Mouse (Mus musculus) CH12.LX (cell line): Measurements from ENCODE around the gene Dtnb. TPM values are rescaled to one million over a fixed set of nuclear protein-coding genes. Genes with fewer than 3 reads are reported as not detected.

Experiments used
- DNase-seq: peaks from one replicate; pipeline ENCODE4 v3.0.0-alpha.2; 2013; ENCODE audit errors: extremely low read depth
- H3K27ac ChIP-seq: 2 replicates; pipeline ENCODE4 v1.5.1; 2012; ENCODE audit warnings: low read depth, mild to moderate bottlenecking, control low read depth, moderate library complexity; ENCODE audit not compliant: insufficient read depth
- H3K27me3 ChIP-seq: replicated peaks from 2 replicates; pipeline ENCODE3; 2012; ENCODE audit warnings: inconsistent platforms
- H3K36me3 ChIP-seq, 2 experiments: replicated peaks in 1 of 2; 2 replicates each; pipeline versions ENCODE3 to v1.6.1; 2012; ENCODE audit warnings: inconsistent platforms in 1 of 2, low read length in 1 of 2, mild to moderate bottlenecking in 1 of 2, mixed read lengths in 1 of 2, moderate library complexity in 1 of 2; ENCODE audit not compliant: control insufficient read depth in 1 of 2, insufficient read depth in 1 of 2
- H3K4me1 ChIP-seq, 2 experiments: 2 replicates each; pipeline ENCODE4 v1.6.1; 2012; ENCODE audit warnings: inconsistent platforms in 1 of 2, moderate library complexity in 1 of 2; ENCODE audit not compliant: insufficient read depth in 2 of 2, control insufficient read depth in 1 of 2
- H3K4me2 ChIP-seq: 2 replicates; pipeline ENCODE4 v1.6.1; 2012; ENCODE audit warnings: low read depth, mild to moderate bottlenecking, control low read depth; ENCODE audit not compliant: poor library complexity, insufficient read depth, severe bottlenecking
- H3K4me3 ChIP-seq, 3 experiments: fragments of 150-350 bp in 1 of 3; sonication (generic) in 1 of 3; replicated peaks in 1 of 3; 2 replicates each; pipeline versions ENCODE3 to v1.5.1; 2011 to 2012; ENCODE audit warnings: low read depth in 2 of 3, low read length in 2 of 3, mild to moderate bottlenecking in 2 of 3, moderate library complexity in 2 of 3, control low read depth in 1 of 3, improper control_type of control experiment in 1 of 3, inconsistent platforms in 1 of 3, mixed read lengths in 1 of 3; ENCODE audit not compliant: poor library complexity in 1 of 3
- H3K79me2 ChIP-seq: replicated peaks from 2 replicates; pipeline ENCODE4 v1.6.1; 2012; ENCODE audit warnings: mild to moderate bottlenecking, moderate library complexity; ENCODE audit not compliant: control insufficient read depth, poor library complexity, insufficient read depth, severe bottlenecking; ENCODE audit errors: extremely low read depth
- H3K9ac ChIP-seq: 2 replicates; pipeline ENCODE4 v1.6.1; 2012; ENCODE audit warnings: low read depth, mild to moderate bottlenecking, control low read depth, moderate library complexity; ENCODE audit not compliant: insufficient read depth
- H3K9me3 ChIP-seq: replicated peaks from 2 replicates; pipeline ENCODE3; 2012; ENCODE audit warnings: low read length, inconsistent platforms, mixed read lengths
- CHD1 ChIP-seq: IDR thresholded peaks from 2 replicates; pipeline ENCODE4 v1.6.1; 2012; ENCODE audit warnings: low read depth, low read length, improper control_type of control experiment, inconsistent platforms
- CHD2 ChIP-seq: IDR thresholded peaks from 2 replicates; pipeline ENCODE4 v1.6.1; 2011; ENCODE audit warnings: low read length, improper control_type of control experiment
- E2F4 ChIP-seq: IDR thresholded peaks from 2 replicates; pipeline ENCODE4 v1.6.1; 2011; ENCODE audit warnings: low read depth, low read length, improper control_type of control experiment; ENCODE audit not compliant: insufficient replicate concordance
- ELF1 ChIP-seq: IDR thresholded peaks from 2 replicates; pipeline ENCODE4 v1.6.1; 2014; ENCODE audit warnings: low read depth, mild to moderate bottlenecking, inconsistent platforms, low read length, improper control_type of control experiment
- EP300 ChIP-seq: IDR thresholded peaks from 2 replicates; pipeline ENCODE4 v1.6.1; 2011; ENCODE audit warnings: low read length, improper control_type of control experiment
- GABPA ChIP-seq: IDR thresholded peaks from 2 replicates; pipeline ENCODE4 v1.6.1; 2012; ENCODE audit warnings: low read depth, low read length, improper control_type of control experiment, inconsistent platforms; ENCODE audit not compliant: insufficient replicate concordance
- HCFC1 ChIP-seq: IDR thresholded peaks from 2 replicates; pipeline ENCODE4 v1.6.1; 2012; ENCODE audit warnings: low read depth, mild to moderate bottlenecking, inconsistent platforms, low read length, improper control_type of control experiment
- IRF4 ChIP-seq: IDR thresholded peaks from 2 replicates; pipeline ENCODE4 v1.6.1; 2014; ENCODE audit warnings: low read depth, mild to moderate bottlenecking, inconsistent platforms, low read length, improper control_type of control experiment
- JUN ChIP-seq: IDR thresholded peaks from 2 replicates; pipeline ENCODE4 v1.6.1; 2011; ENCODE audit warnings: low read depth, mild to moderate bottlenecking, low read length, improper control_type of control experiment, moderate library complexity; ENCODE audit not compliant: insufficient read depth
- JUND ChIP-seq: conservative IDR thresholded peaks from 2 replicates; pipeline ENCODE4 v1.6.1; 2011; ENCODE audit warnings: low read depth, low read length, improper control_type of control experiment
- MAZ ChIP-seq: IDR thresholded peaks from 2 replicates; pipeline ENCODE4 v1.6.1; 2012; ENCODE audit warnings: low read depth, mild to moderate bottlenecking, inconsistent platforms, low read length, improper control_type of control experiment, moderate library complexity
- MEF2A ChIP-seq: IDR thresholded peaks from 2 replicates; pipeline ENCODE4 v1.6.1; 2014; ENCODE audit warnings: low read depth, mild to moderate bottlenecking, inconsistent platforms, low read length, improper control_type of control experiment, borderline replicate concordance
- MXI1 ChIP-seq: IDR thresholded peaks from 2 replicates; pipeline ENCODE4 v1.6.1; 2011; ENCODE audit warnings: mild to moderate bottlenecking, low read depth, low read length, improper control_type of control experiment
- MYC ChIP-seq: IDR thresholded peaks from 2 replicates; pipeline ENCODE4 v1.6.1; 2011; ENCODE audit warnings: low read depth, mild to moderate bottlenecking, improper control_type of control experiment, low read length
- NELFE ChIP-seq: IDR thresholded peaks from 2 replicates; pipeline ENCODE4 v1.6.1; 2011; ENCODE audit warnings: low read depth, low read length, improper control_type of control experiment
- NRF1 ChIP-seq: IDR thresholded peaks from 2 replicates; pipeline ENCODE4 v1.6.1; 2014; ENCODE audit warnings: low read depth, mild to moderate bottlenecking, inconsistent platforms, low read length, improper control_type of control experiment, moderate library complexity
- PAX5 ChIP-seq: IDR thresholded peaks from 2 replicates; pipeline ENCODE4 v1.6.1; 2012; ENCODE audit warnings: low read length, inconsistent platforms, mixed read lengths
- POLR2A ChIP-seq: IDR thresholded peaks from 2 replicates; pipeline ENCODE4 v1.6.1; 2011; ENCODE audit warnings: low read depth, mild to moderate bottlenecking, improper control_type of control experiment, low read length
- POLR2AphosphoS2 ChIP-seq: IDR thresholded peaks from 2 replicates; pipeline ENCODE4 v1.6.1; 2011; ENCODE audit warnings: low read depth, low read length, improper control_type of control experiment
- RAD21 ChIP-seq: IDR thresholded peaks from 2 replicates; pipeline ENCODE4 v1.6.1; 2011; ENCODE audit warnings: low read depth, mild to moderate bottlenecking, low read length, improper control_type of control experiment, moderate library complexity
- RCOR1 ChIP-seq: conservative IDR thresholded peaks from 2 replicates; pipeline ENCODE4 v1.6.1; 2012; ENCODE audit warnings: low read depth, mild to moderate bottlenecking, inconsistent platforms, low read length, improper control_type of control experiment
- SMC3 ChIP-seq: IDR thresholded peaks from 2 replicates; pipeline ENCODE4 v1.6.1; 2011; ENCODE audit warnings: low read depth, low read length, improper control_type of control experiment
- TBP ChIP-seq: conservative IDR thresholded peaks from 2 replicates; pipeline ENCODE4 v1.6.1; 2011; ENCODE audit warnings: low read depth, low read length, improper control_type of control experiment
- TCF12 ChIP-seq: IDR thresholded peaks from 2 replicates; pipeline ENCODE4 v1.6.1; 2014; ENCODE audit warnings: low read depth, mild to moderate bottlenecking, inconsistent platforms, low read length, improper control_type of control experiment
- UBTF ChIP-seq: IDR thresholded peaks from 2 replicates; pipeline ENCODE4 v1.6.1; 2012; ENCODE audit warnings: low read depth, mild to moderate bottlenecking, inconsistent platforms, low read length, improper control_type of control experiment, moderate library complexity
- USF1 ChIP-seq: IDR thresholded peaks from 2 replicates; pipeline ENCODE4 v1.6.1; 2014; ENCODE audit warnings: low read depth, mild to moderate bottlenecking, inconsistent platforms, low read length, improper control_type of control experiment
- ZC3H11A ChIP-seq: IDR thresholded peaks from 2 replicates; pipeline ENCODE4 v1.6.1; 2012; ENCODE audit warnings: low read depth, mild to moderate bottlenecking, inconsistent platforms, low read length, improper control_type of control experiment
- dilution Hi-C: fragments of 300-500 bp; cut with MboI; formaldehyde crosslinking; loops from 2 replicates; pipeline ENCODE4 v1.14.3; 2020; ENCODE audit warnings: low sequenced_read_pairs; ENCODE audit not compliant: extremely low pct_unique_long_range_greater_than_20kb, extremely low pct_ligation_motif_present
- in situ Hi-C: fragments of 300-500 bp; cut with MboI; formaldehyde crosslinking; loops from 3 replicates; pipeline ENCODE4 v1.14.3; 2019; ENCODE audit warnings: low sequenced_read_pairs, low pct_ligation_motif_present, low pct_unique_long_range_greater_than_20kb, mixed read lengths
- polyA plus RNA-seq: library from polyadenylated mRNA; unstranded; fragments of >175 nt; gene quantifications from 2 replicates; pipeline ENCODE4 v1.2.1, GENCODE M21; 2012; ENCODE audit warnings: low read depth; ENCODE audit not compliant: insufficient read length
- total RNA-seq, 2 experiments: library from RNA; depleted of rRNA; stranded (reverse); fragments of 300-350 nt in 1 of 2; fragments of >200 nt in 1 of 2; gene quantifications; 2 replicates each; pipeline ENCODE4 v1.2.3; 2012 to 2014

Gene Dtnb
- total and polyA plus RNA-seq, 3 experiments = 8.1 to 26.0 (median 17.4) TPM

DNA sequence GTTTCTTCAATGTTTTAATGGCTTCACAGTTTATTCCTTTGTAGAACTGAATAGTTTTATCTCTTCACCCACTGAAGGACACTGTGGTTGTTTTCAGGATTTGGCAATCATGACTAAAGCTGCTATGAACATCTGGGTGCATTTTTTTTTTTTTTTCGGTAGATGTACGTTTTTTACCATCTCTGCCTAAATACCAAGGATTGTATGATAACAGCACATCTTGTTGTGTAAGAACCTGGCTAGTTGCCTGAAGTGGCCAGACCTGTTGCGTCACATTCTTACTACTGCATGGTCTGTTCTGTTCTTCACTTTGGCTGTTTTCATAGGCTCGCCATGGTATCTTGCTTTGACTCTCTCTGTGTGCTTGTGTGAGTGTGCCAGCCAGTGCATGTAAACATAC lies 10.4 kb downstream of the Dtnb start:
- dilution Hi-C loops = no loop called here
- H3K4me1 ChIP-seq = peaks cover 0 to 12% of the 10 kb centered on the region in 2 experiments; a peak in 2 of 4 replicates
- in situ Hi-C loops = no loop called here

DNA sequence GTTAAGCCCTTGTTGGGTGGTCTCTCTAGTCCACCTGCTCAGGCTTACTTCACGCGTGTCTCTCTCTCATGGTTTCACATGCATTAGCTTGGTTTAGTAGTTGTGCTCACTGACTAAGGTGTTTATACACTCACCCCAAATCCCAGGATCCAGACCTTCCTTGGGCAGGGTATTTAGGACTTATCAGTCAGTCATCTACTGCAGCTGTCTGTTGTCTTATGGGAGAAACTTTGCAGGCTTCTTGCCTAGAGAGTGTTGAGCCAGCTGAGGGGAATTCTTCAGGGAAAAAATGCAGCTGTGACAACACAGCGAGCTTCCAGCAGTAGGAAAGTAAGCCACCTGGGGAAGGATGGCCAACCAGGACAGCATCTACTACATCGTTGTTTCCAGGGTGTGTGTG lies 13.3 kb downstream of the Dtnb start:
- Histone ChIP-seq H3K79me2 (no peaks in the 10 kb centered on the region), H3K9ac (no peak overlapping the region), H3K4me2 (no peak overlapping the region), H3K27ac (no peak overlapping the region), H3K4me1 (peaks cover 0 to 12% of the 10 kb centered on the region in 2 experiments; a peak in 2 of 4 replicates), H3K9me3 (no peaks in the 10 kb centered on the region), H3K27me3 (no peaks in the 10 kb centered on the region), H3K36me3 (peaks cover 0 to 10% of the 10 kb centered on the region in 2 experiments), H3K4me3 (no peak overlapping the region)
- TF ChIP-seq NRF1 (no peak), IRF4 (no peak), ELF1 (no peak), CHD1 (no peak), POLR2AphosphoS2 (no peak), MYC (no peak), TCF12 (no peak), ZC3H11A (no peak), RCOR1 (no peak), RAD21 (no peak)
- in situ Hi-C loops = no loop called here
- dilution Hi-C loops = no loop called here
- DNase-seq = no peak

More for the DNA sequence above, 10.4 kb downstream of the Dtnb start:
- Histone ChIP-seq H3K79me2 (no peaks in the 10 kb centered on the region; the same call in 1 of the 2 replicates), H3K4me2 (no peak overlapping the region), H3K9ac (no peak overlapping the region), H3K9me3 (no peaks in the 10 kb centered on the region), H3K27me3 (no peaks in the 10 kb centered on the region), H3K36me3 (peaks cover 0 to 4% of the 10 kb centered on the region in 2 experiments), H3K4me3 (no peak overlapping the region), H3K27ac (no peak overlapping the region)
- no peak for DNase-seq
- no peak for TF ChIP-seq TBP
- no peak for TF ChIP-seq JUN
- TF ChIP-seq E2F4 = no peak
- no peak for TF ChIP-seq MEF2A

GRCm38 (mm10) chr12:3587010-3587409 lies 14.8 kb downstream of the Dtnb start:
- no peaks in the 10 kb centered on the region for H3K79me2 ChIP-seq
- dilution Hi-C loops (no loop called here), in situ Hi-C loops (no loop called here)
- no peaks in the 10 kb centered on the region for H3K9me3 ChIP-seq
- no peak overlapping the region for H3K9ac ChIP-seq
- no peak for TF ChIP-seq CHD2
- no peak for TF ChIP-seq MXI1
- no peak for TF ChIP-seq NELFE
- no peak for TF ChIP-seq POLR2A
- no peak for TF ChIP-seq HCFC1
- TF ChIP-seq NRF1 = no peak
- TF ChIP-seq USF1 = no peak
- no peak for TF ChIP-seq EP300
- TF ChIP-seq SMC3 = no peak
- TF ChIP-seq PAX5 = no peak
- TF ChIP-seq JUND = no peak
- no peak for TF ChIP-seq MAZ
- TF ChIP-seq UBTF = no peak
- TF ChIP-seq GABPA = no peak
- H3K4me2 ChIP-seq = no peak overlapping the region
- H3K27me3 ChIP-seq = no peaks in the 10 kb centered on the region
- no peak for DNase-seq
- peaks cover 0 to 15% of the 10 kb centered on the region in 2 experiments for H3K36me3 ChIP-seq
- H3K4me1 ChIP-seq = peaks cover 2 to 19% of the 10 kb centered on the region in 2 experiments; a peak in 2 of 4 replicates
- H3K27ac ChIP-seq = no peak overlapping the region
- no peak overlapping the region for H3K4me3 ChIP-seq
